Mouse (Mus musculus) forebrain, postnatal 0 days (tissue): ENCODE measurements around the gene Gm47429. TPM values are rescaled to one million over a fixed set of nuclear protein-coding genes. Genes with fewer than 3 reads are reported as not detected.
"Not testable (repeated sequence)": the region's sequence is repeated elsewhere in the genome, so short reads cannot be mapped to it uniquely, and the experiment has no call there.

Source experiments
- ATAC-seq: fragments of 200-750 bp; cut with Nextera tagmentation; 2 replicates; pipeline ENCODE4 v1.8.0; 2017; ENCODE audit warnings: mild to moderate bottlenecking, moderate library complexity
- DNase-seq: peaks from one replicate; pipeline ENCODE4 v3.0.0-alpha.2; 2015
- H3K27ac ChIP-seq: fragments of 300-500 bp; sonication (generic); 2 replicates; pipeline ENCODE4 v1.5.1; 2014; ENCODE audit warnings: low read depth, mild to moderate bottlenecking, antibody characterized with exemption, low read length, moderate library complexity, mixed read lengths
- H3K27me3 ChIP-seq: fragments of 300-500 bp; sonication (generic); 2 replicates; pipeline ENCODE4 v1.6.1; 2014; ENCODE audit warnings: mild to moderate bottlenecking, low read length, mixed read lengths; ENCODE audit not compliant: insufficient read depth
- H3K36me3 ChIP-seq: fragments of 300-500 bp; sonication (generic); 2 replicates; pipeline ENCODE4 v1.6.1; 2014; ENCODE audit warnings: mild to moderate bottlenecking, moderate library complexity; ENCODE audit not compliant: insufficient read depth
- H3K4me1 ChIP-seq: fragments of 300-500 bp; sonication (generic); 2 replicates; pipeline ENCODE4 v1.6.1; 2014; ENCODE audit warnings: antibody characterized with exemption; ENCODE audit not compliant: insufficient read depth
- H3K4me2 ChIP-seq: fragments of 300-500 bp; sonication (generic); 2 replicates; pipeline ENCODE4 v1.6.1; 2014; ENCODE audit warnings: low read depth, mild to moderate bottlenecking, moderate library complexity
- H3K4me3 ChIP-seq: fragments of 300-500 bp; sonication (generic); 2 replicates; pipeline ENCODE4 v1.5.1; 2014; ENCODE audit warnings: low read depth, low read length, mixed read lengths
- H3K9ac ChIP-seq: fragments of 300-500 bp; sonication (generic); 2 replicates; pipeline ENCODE4 v1.6.1; 2014; ENCODE audit warnings: mild to moderate bottlenecking
- H3K9me3 ChIP-seq: fragments of 300-500 bp; sonication (generic); 2 replicates; pipeline ENCODE4 v1.6.1; 2016; ENCODE audit warnings: low read length
- CTCF ChIP-seq: sonication (generic); IDR thresholded peaks from 2 replicates; pipeline ENCODE4 v1.5.1; 2016; ENCODE audit warnings: antibody characterized with exemption, control low read depth, low read depth
- WGBS: fragments of 180-500 bp; shearing (Covaris S2); extraction: QIAGEN DNeasy Blood & Tissue Kit; methylation state at CpG from one replicate; pipeline ENCODE4 v1.1.7; 2014; 5-methylcytosine and 5-hydroxymethylcytosine counted together
- polyA plus RNA-seq: library from polyadenylated mRNA; unstranded; fragments of >200 nt; fragmentation: Nextera tagmentation; extraction: Ambion mirVana; gene quantifications from 2 replicates; pipeline ENCODE4 v1.2.1, GENCODE M21; 2015
- total RNA-seq: library from RNA; depleted of rRNA; stranded (reverse); fragments of >200 nt; gene quantifications from 2 replicates; pipeline ENCODE4 v1.2.3, GENCODE M21; 2014; rRNA removed

The Gm47429 gene
- total RNA-seq (not detected in 2 replicates), polyA plus RNA-seq (not detected in 2 replicates)

DNA sequence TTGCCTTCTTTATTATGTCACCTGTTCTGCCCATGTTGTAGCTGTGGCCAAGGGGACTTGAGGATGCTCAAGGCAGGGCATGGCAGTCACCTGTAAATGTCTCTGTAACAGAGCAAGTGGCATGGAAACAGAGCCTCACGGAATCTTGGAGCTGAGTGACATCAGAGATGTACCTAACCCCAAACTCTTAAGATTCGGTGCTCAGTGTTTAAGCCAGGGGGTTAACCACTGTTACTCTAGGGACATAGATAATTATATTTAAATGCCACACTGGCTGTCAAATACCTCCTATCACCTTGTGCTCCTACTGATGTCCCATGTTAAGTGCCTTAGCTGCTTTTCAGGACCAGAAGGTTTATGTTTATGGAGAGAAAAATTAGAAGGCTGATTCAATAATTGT, at the start of gene Gm47429:
Gene Gm47429, minus strand, starts transcription at position 101 of the 400 bp plus-strand sequence.
- no peak for ATAC-seq
- 93% methylated on average over 2 of the region's 2 CpGs for WGBS
- H3K27me3 ChIP-seq, result no peaks in the 10 kb centered on the region
- TF ChIP-seq CTCF, result no peak
- no peak for DNase-seq
- no peaks in the 10 kb centered on the region for H3K4me1 ChIP-seq
- H3K27ac ChIP-seq, result no peak within 1 kb of the TSS
- no peak within 1 kb of the TSS for H3K9ac ChIP-seq
- H3K4me3 ChIP-seq, result no peak within 1 kb of the TSS
- H3K9me3 ChIP-seq, result no peaks in the 10 kb centered on the region
- H3K4me2 ChIP-seq, result no peak within 1 kb of the TSS
- no peaks in the 10 kb centered on the region for H3K36me3 ChIP-seq

DNA sequence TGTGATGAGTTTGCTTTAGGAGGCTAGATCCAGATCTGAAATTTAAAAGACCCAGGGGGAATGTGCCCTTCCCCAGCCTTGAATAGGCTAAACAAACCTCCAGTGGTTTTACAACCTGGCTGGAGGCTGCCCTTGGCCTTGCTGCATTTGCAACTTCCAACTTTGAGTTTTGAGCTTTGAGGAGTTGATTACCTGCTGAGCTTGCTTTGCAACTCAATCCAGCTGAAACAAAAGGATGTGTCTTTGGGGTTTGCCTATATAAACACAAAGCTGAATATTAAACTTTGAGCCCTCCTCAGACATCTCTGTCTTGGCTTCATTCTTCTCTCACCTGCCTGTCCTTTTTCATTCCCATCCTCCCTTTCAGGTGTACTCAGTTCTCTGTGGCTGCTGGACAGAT, 44.8 kb upstream of the Gm47429 start:
- H3K4me3 ChIP-seq, H3K9me3 ChIP-seq, H3K4me2 ChIP-seq, H3K27me3 ChIP-seq, H3K4me1 ChIP-seq, H3K9ac ChIP-seq, ATAC-seq, H3K36me3 ChIP-seq, DNase-seq, H3K27ac ChIP-seq: not testable (repeated sequence)

- Histone ChIP-seq H3K4me1 (no peaks in the 10 kb centered on the region), H3K27me3 (no peaks in the 10 kb centered on the region), H3K9me3 (no peaks in the 10 kb centered on the region), H3K4me3 (no peak within 1 kb of the TSS), H3K27ac (no peak within 1 kb of the TSS), H3K9ac (no peak within 1 kb of the TSS), H3K36me3 (no peaks in the 10 kb centered on the region), H3K4me2 (no peak within 1 kb of the TSS)
- WGBS, result 86% methylated on average over 4 of the region's 4 CpGs
- ATAC-seq (no peak), DNase-seq (no peak)
- TF ChIP-seq CTCF, result no peak
Measured at GRCm38 (mm10) chr13:50467007-50467406, 23.3 kb upstream of the Gm47429 start, which contains the start of gene Nutm2. Nutm2 (plus strand) TSS chr13:50467307.

DNA sequence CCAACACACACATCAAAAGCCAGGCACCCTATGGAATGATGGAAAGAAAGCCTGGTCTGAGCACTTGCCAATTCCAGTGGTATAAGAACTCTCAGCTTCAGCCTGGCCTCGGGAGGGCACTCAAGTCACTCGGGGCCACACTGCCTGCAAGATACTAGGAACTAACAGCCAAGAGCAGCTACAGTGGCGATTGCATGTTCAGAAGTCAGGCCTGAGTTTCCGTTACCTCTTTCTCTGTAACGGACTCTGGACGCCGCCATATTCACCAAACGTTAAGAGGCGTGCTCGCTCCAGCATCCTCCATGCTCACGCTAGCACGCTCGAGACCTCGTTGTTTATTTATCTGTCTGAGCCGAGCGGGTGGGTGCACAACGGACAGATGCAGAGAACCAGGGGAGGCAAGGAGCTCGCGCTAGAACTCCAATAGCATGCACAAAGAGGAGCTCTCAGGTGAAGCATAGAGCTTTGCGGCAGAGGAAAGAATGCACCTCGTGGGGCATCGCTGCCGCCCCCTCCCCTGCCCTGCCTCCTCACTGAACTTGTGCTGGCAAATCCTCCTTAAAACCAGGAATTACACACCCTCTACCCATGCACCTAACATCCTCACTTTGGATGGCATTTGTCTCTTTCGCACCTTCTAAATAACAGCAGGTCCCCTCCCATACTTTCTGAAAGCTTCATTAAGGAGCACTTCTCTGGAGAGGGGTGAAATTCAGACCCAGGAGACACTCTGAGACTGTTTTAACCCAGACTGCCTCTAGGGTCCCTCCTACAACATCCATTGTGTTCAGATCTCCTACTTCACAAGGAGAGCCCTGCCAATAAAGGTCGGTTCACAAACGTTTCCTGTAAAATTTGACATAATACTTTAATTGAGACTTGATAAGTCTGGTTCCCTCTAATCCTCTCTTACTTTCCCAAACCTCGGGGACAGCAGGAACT, 21.2 kb upstream of the Gm47429 start:
- ATAC-seq (peak; percentile 77), DNase-seq (peak; percentile 18)
- H3K4me1 ChIP-seq, result no peaks in the 10 kb centered on the region
- peak overlapping the region; percentile 38 for H3K4me2 ChIP-seq
- no peak for TF ChIP-seq CTCF
- peak overlapping the region; percentile 22; the same call in 1 of the 2 replicates for H3K9ac ChIP-seq
- no peaks in the 10 kb centered on the region for H3K27me3 ChIP-seq
- WGBS, result 47% methylated on average over 27 of the region's 27 CpGs
- no peak overlapping the region for H3K27ac ChIP-seq
- H3K9me3 ChIP-seq, result no peaks in the 10 kb centered on the region
- no peaks in the 10 kb centered on the region for H3K36me3 ChIP-seq
- peak overlapping the region; percentile 23 for H3K4me3 ChIP-seq

- not testable (repeated sequence) for H3K4me2 ChIP-seq, H3K27ac ChIP-seq, H3K36me3 ChIP-seq, H3K4me1 ChIP-seq, H3K4me3 ChIP-seq, H3K27me3 ChIP-seq, H3K9me3 ChIP-seq, DNase-seq, H3K9ac ChIP-seq, ATAC-seq
- 75% methylated on average over 2 of the region's 2 CpGs for WGBS
Measured at GRCm38 (mm10) chr13:50460433-50460832, 16.7 kb upstream of the Gm47429 start.

GRCm38 (mm10) chr13:50453426-50453825, 9.7 kb upstream of the Gm47429 start:
- Histone ChIP-seq H3K27me3 (no peaks in the 10 kb centered on the region), H3K4me1 (no peaks in the 10 kb centered on the region), H3K4me3 (no peak overlapping the region), H3K27ac (no peak overlapping the region), H3K9ac (no peak overlapping the region), H3K9me3 (no peaks in the 10 kb centered on the region), H3K4me2 (no peak overlapping the region), H3K36me3 (no peaks in the 10 kb centered on the region)
- DNase-seq (no peak), ATAC-seq (no peak)
- 39% methylated on average over 4 of the region's 4 CpGs for WGBS
- TF ChIP-seq CTCF, result no peak

- not testable (repeated sequence) for H3K9me3 ChIP-seq, H3K4me3 ChIP-seq, H3K4me2 ChIP-seq, H3K4me1 ChIP-seq, H3K36me3 ChIP-seq, H3K27ac ChIP-seq, ATAC-seq, H3K27me3 ChIP-seq, H3K9ac ChIP-seq, DNase-seq
- 75% methylated on average over 9 of the region's 9 CpGs for WGBS
Measured at GRCm38 (mm10) chr13:50452266-50452665, 8.6 kb upstream of the Gm47429 start.
